Mouse (Mus musculus) T-cell, adult 66 days (primary cell): Measurements from ENCODE around the gene Cpn1. TPM values are rescaled to one million over a fixed set of nuclear protein-coding genes. Genes with fewer than 3 reads are reported as not detected.

Experiments used
- total RNA-seq, 2 experiments: library from RNA; stranded (reverse); gene quantifications; 3 replicates in 1 of 2; 4 replicates in 1 of 2; pipeline ENCODE4 v1.2.4; 2023

The Cpn1 gene
- not detected for total RNA-seq

DNA sequence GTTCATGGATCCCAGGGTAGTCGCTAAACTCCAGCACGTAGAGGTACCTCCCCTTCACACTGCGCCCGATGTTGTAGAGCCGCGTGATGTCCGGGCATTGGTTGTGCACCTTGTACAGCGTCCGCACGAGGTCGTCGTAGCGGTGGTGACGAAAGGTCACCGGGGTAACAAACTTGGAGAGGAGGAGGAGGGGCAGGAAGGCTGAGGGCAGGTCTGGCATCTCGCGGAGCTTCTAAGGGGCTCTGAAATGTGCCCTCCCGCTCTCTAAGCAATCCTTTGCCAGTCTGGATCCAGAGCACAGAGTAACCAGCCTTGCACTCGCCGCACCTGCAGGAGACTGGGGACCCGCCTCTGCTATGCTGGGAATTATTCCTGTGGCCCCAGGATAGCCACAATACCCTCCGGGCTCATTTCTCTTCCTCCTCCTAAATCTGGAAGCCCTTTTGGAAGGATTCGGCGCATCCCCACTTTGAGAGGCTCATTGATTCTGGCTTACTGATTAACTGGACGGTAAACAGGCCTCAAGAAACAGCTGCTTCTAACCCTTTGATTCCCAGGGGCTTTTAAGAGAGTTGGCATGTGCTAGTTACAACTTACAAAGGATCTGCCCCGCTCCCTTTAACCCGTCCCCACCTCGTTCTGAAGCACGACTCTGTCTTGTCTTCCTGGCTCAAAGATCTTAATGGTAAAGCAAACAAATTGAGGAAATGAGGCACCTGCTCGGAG, at the start of gene Cpn1:
Cpn1 (minus strand) TSS at position 488 of the 726 bp plus-strand sequence.

DNA sequence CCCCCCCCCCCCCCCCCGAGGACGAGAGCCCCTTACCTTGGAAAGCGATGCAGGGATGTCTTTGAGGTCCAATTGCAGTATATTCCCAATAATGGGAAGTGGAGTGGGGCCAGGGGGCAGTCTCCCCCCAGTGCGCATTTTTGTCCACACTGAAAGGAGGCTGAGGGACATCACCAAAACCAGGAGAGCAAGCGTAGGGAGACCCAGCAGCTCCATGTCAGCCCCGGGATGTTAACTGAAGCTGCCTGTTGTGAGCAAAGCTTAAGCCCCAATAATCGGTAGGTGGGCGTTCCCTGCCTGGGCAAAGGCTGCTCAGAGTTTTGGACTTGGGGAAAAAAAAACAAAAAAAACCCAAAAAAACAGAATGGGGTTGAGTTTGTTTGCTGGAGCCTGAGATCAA, 42.6 kb upstream of the Cpn1 start, which contains the start of gene Cyp2c23:
Cyp2c23 (minus strand) TSS at position 237 of the 400 bp plus-strand sequence.

GRCm38 (mm10) chr19:43939769-43940689, 46.3 kb downstream of the Cpn1 start, which contains the start of gene Dnmbp:
Gene Dnmbp (minus strand): TSS chr19:43940191.

Other genes starting within 250 kb of the Cpn1 start
- 1 to 10 TPM; 9.0 to 9.4 TPM for gene Cutc, start 233.6 kb downstream of the Cpn1 start, total RNA-seq
- 10 to 100 TPM; 10.4 to 15.0 TPM for gene Cox15, start 233.6 kb downstream of the Cpn1 start, total RNA-seq
- gene Abcc2, start 204.4 kb downstream of the Cpn1 start, total RNA-seq: not detected
- gene Dnmbp, start 46.4 kb downstream of the Cpn1 start, total RNA-seq: 10 to 100 TPM; 10.2 to 11.1 TPM
- gene Cyp2c23, start 42.7 kb upstream of the Cpn1 start, total RNA-seq: not detected
- 1 to 10 TPM; 6.2 to 7.8 TPM for gene Erlin1, start 83.2 kb upstream of the Cpn1 start, total RNA-seq
- gene Chuk, start 120.9 kb upstream of the Cpn1 start, total RNA-seq: 10 to 100 TPM; 63.7 to 75.5 TPM
- gene Cwf19l1, start 149.3 kb upstream of the Cpn1 start, total RNA-seq: 10 to 100 TPM; 22.8 to 27.4 TPM
- 10 to 100 TPM; 67.7 to 79.0 TPM for gene Bloc1s2, start 159.9 kb upstream of the Cpn1 start, total RNA-seq
- not detected for gene Pkd2l1, start 205.9 kb upstream of the Cpn1 start, total RNA-seq
- gene Scd3, start 216.7 kb upstream of the Cpn1 start, total RNA-seq: not detected